Mouse (Mus musculus) stomach, embryonic 14.5 days (tissue): ENCODE data around the gene Rpf2. TPM values are rescaled to one million over a fixed set of nuclear protein-coding genes. Genes with fewer than 3 reads are reported as not detected.

Experiments
- ATAC-seq: fragments of 200-750 bp; cut with Nextera tagmentation; 2 replicates; pipeline ENCODE4 v1.8.0; 2017; ENCODE audit warnings: low read depth, moderate TSS enrichment; ENCODE audit not compliant: insufficient number of reproducible peaks, insufficient read depth, low FRiP score
- H3K27ac ChIP-seq: fragments of 300-500 bp; sonication (generic); 2 replicates; pipeline ENCODE4 v1.5.1; 2014; ENCODE audit warnings: mild to moderate bottlenecking, low read length, moderate library complexity, mixed read lengths
- H3K27me3 ChIP-seq: fragments of 300-500 bp; sonication (generic); 2 replicates; pipeline ENCODE4 v1.6.1; 2014; ENCODE audit warnings: low read length, control low read depth, mixed read lengths; ENCODE audit not compliant: control insufficient read depth, insufficient read depth
- H3K36me3 ChIP-seq: fragments of 300-500 bp; sonication (generic); 2 replicates; pipeline ENCODE4 v1.6.1; 2014; ENCODE audit warnings: mild to moderate bottlenecking, control low read depth, low read length, moderate library complexity, mixed read lengths; ENCODE audit not compliant: control insufficient read depth, insufficient read depth
- H3K4me1 ChIP-seq: fragments of 300-500 bp; sonication (generic); 2 replicates; pipeline ENCODE4 v1.6.1; 2014; ENCODE audit warnings: low read length, control low read depth, mixed read lengths; ENCODE audit not compliant: control insufficient read depth, insufficient read depth
- H3K4me2 ChIP-seq: fragments of 300-500 bp; sonication (generic); replicated peaks from 2 replicates; pipeline ENCODE4 v1.6.1; 2014; ENCODE audit warnings: low read depth, low read length, control low read depth
- H3K4me3 ChIP-seq: fragments of 300-500 bp; sonication (generic); 2 replicates; pipeline ENCODE4 v1.5.1; 2014; ENCODE audit warnings: low read depth, low read length, control low read depth
- H3K9ac ChIP-seq: fragments of 300-500 bp; sonication (generic); replicated peaks from 2 replicates; pipeline ENCODE4 v1.6.1; 2014; ENCODE audit warnings: low read depth, mild to moderate bottlenecking, control low read depth, low read length, moderate library complexity, mixed read lengths
- H3K9me3 ChIP-seq: fragments of 300-500 bp; sonication (generic); 2 replicates; pipeline ENCODE4 v1.6.1; 2016; ENCODE audit warnings: low read depth, low read length, control low read depth; ENCODE audit not compliant: control insufficient read depth
- WGBS: fragments of 180-500 bp; shearing (Covaris S2); extraction: QIAGEN DNeasy Blood & Tissue Kit; methylation state at CpG from one replicate; pipeline ENCODE4 v1.1.7; 2014; 5-methylcytosine and 5-hydroxymethylcytosine counted together
- polyA plus RNA-seq: library from polyadenylated mRNA; unstranded; fragments of >200 nt; fragmentation: Nextera tagmentation; extraction: Ambion mirVana; gene quantifications from 2 replicates; pipeline ENCODE4 v1.2.1, GENCODE M21; 2014

The Rpf2 gene
- polyA plus RNA-seq, 1 experiment from 2014 or later = 54.3 TPM

GRCm38 (mm10) chr10:40278317-40278716, 31.5 kb upstream of the Rpf2 start:
- no peak overlapping the region; the same call in 1 of the 2 replicates for H3K27ac ChIP-seq
- no peaks in the 10 kb centered on the region for H3K36me3 ChIP-seq
- H3K4me1 ChIP-seq = no peaks in the 10 kb centered on the region
- no peak overlapping the region for H3K4me2 ChIP-seq
- H3K9ac ChIP-seq = no peak overlapping the region
- WGBS = 57% methylated on average over 5 of the region's 5 CpGs
- H3K27me3 ChIP-seq = no peaks in the 10 kb centered on the region
- H3K4me3 ChIP-seq = no peak overlapping the region
- H3K9me3 ChIP-seq = no peaks in the 10 kb centered on the region
- no peak for ATAC-seq

GRCm38 (mm10) chr10:40275991-40276390, 29.2 kb upstream of the Rpf2 start:
- Histone ChIP-seq H3K27ac (no peak overlapping the region), H3K9me3 (no peaks in the 10 kb centered on the region), H3K4me1 (no peaks in the 10 kb centered on the region), H3K27me3 (no peaks in the 10 kb centered on the region), H3K4me2 (no peak overlapping the region), H3K36me3 (no peaks in the 10 kb centered on the region), H3K9ac (no peak overlapping the region), H3K4me3 (no peak overlapping the region)
- 69% methylated on average over 7 of the region's 7 CpGs for WGBS
- no peak for ATAC-seq

DNA sequence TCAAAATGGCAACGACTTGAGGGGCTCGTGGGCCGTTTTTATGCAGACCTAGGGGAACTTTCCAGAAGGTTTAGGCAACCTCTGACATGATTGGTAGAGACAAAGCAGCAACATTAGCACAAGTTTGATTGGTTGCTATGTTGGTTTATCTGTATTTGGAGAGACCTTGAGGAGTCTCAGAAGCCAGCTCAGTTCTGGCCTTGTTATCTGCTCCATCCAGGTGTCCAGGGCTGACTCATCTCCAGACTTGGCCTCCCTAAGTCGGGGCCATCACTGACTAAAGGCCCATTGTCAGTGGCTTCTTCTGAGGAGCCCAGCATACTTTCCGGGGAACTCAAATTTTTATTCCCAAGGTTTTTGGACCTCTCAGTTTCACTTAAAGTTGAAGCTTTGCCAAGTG, 27.1 kb upstream of the Rpf2 start:
- peak; percentile 42; the same call in 1 of the 2 replicates for ATAC-seq

GRCm38 (mm10) chr10:40271216-40271615, 24.4 kb upstream of the Rpf2 start:
- no peaks in the 10 kb centered on the region for H3K4me1 ChIP-seq
- no peaks in the 10 kb centered on the region for H3K9me3 ChIP-seq
- no peaks in the 10 kb centered on the region for H3K36me3 ChIP-seq
- H3K27ac ChIP-seq = no peak overlapping the region
- no peak overlapping the region for H3K9ac ChIP-seq
- H3K27me3 ChIP-seq = no peaks in the 10 kb centered on the region
- no peak overlapping the region for H3K4me3 ChIP-seq
- no peak overlapping the region for H3K4me2 ChIP-seq
- 93% methylated on average over 3 of the region's 3 CpGs for WGBS
- no peak for ATAC-seq

More for the DNA sequence above, 27.1 kb upstream of the Rpf2 start:
- no peak overlapping the region for H3K4me2 ChIP-seq
- H3K9ac ChIP-seq = no peak overlapping the region
- H3K27me3 ChIP-seq = no peaks in the 10 kb centered on the region
- no peaks in the 10 kb centered on the region for H3K36me3 ChIP-seq
- WGBS = 81% methylated on average over 5 of the region's 5 CpGs
- no peak overlapping the region for H3K4me3 ChIP-seq
- H3K9me3 ChIP-seq = no peaks in the 10 kb centered on the region
- no peaks in the 10 kb centered on the region for H3K4me1 ChIP-seq
- H3K27ac ChIP-seq = no peak overlapping the region

DNA sequence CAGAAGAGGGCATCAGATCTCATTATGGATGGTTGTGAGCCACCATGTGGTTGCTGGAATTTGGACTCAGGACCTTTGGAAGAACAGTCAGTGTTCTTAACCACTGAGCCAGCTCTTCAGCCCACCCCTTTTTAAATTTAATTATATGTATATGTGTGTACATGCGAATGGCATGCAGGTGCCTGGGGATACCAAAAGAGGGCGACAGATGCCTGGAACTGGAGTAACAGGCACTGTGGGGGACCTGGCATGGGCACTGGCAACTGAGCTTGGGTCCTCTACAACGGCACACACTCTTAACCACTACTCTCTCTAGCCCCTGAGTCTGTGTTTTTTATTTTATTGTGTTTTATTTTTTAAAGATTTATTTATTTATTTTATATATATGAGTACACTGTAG, 18.1 kb upstream of the Rpf2 start:
- Histone ChIP-seq H3K4me1 (no peaks in the 10 kb centered on the region), H3K9me3 (no peaks in the 10 kb centered on the region), H3K9ac (no peak overlapping the region), H3K4me3 (no peak overlapping the region), H3K4me2 (no peak overlapping the region), H3K36me3 (no peaks in the 10 kb centered on the region), H3K27ac (no peak overlapping the region), H3K27me3 (no peaks in the 10 kb centered on the region)
- 85% methylated on average over 3 of the region's 3 CpGs for WGBS
- ATAC-seq = no peak

DNA sequence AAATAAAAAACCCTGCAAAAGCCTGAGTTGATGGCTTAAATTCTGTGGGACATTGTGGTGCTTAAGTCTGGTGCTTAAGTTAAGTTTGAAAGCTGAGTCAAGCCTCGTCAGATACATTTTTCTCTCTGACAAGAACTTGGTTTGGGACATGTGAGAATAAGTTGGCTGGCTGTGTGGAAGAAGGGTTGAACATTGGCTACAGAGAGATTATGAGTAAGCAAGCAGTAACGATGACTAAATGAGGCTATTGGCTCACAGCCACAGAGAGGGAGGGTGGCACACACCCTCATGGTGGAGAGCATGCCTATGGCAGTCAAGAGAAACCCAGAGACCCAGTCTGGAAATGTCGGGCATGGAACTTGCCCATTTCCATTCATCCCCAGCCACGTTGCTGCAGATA, 16.9 kb upstream of the Rpf2 start:
- Histone ChIP-seq H3K27me3 (no peaks in the 10 kb centered on the region), H3K27ac (no peak overlapping the region), H3K9me3 (no peaks in the 10 kb centered on the region), H3K9ac (no peak overlapping the region), H3K4me3 (no peak overlapping the region), H3K36me3 (no peaks in the 10 kb centered on the region), H3K4me2 (no peak overlapping the region), H3K4me1 (no peaks in the 10 kb centered on the region)
- 84% methylated on average over 4 of the region's 4 CpGs for WGBS
- ATAC-seq = no peak

DNA sequence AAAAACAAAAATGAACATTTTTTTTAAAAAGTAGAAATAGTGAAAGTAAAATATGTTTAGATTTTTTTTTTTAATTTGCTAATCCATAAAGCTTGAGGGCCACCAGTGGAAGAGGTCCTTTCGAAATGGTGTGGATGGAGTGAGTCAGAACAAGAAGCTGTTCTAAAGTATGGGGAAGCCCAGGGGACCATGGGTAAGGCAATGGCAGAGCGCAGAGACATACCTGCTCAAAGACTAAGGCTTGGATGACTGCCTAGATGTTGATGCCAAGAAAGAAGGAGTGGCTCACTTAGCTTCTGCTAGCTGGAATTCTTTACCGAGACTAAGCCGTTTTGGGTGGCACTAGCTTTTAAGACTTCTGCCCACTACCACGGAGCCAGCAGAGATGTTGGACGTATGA, 15.4 kb upstream of the Rpf2 start:
- Histone ChIP-seq H3K27me3 (no peaks in the 10 kb centered on the region), H3K4me2 (no peak overlapping the region), H3K27ac (no peak overlapping the region), H3K36me3 (no peaks in the 10 kb centered on the region), H3K4me3 (no peak overlapping the region), H3K9me3 (no peaks in the 10 kb centered on the region), H3K4me1 (no peaks in the 10 kb centered on the region), H3K9ac (no peak overlapping the region)
- 83% methylated on average over 6 of the region's 6 CpGs for WGBS
- ATAC-seq = no peak

DNA sequence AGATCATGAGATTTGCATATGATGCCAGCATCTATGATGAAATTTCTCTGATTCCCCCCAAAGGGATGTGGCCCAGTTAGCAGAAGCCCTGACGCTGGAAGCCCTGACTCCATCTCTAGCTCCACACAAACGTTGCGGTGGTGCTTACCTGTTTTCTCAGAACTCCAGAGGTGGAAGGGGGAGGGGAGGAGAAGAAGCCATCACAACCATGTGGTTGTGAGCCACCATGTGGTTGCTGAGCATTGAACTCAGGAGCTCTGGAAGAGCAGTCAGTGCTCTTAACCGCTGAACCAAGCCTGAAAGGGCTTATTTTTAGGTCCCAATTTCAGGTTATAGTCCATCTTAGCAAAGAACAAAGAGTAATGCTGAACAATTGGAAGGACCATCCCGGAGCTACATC, 13.5 kb upstream of the Rpf2 start:
- no peak for ATAC-seq
- WGBS = 54% methylated on average over 5 of the region's 5 CpGs
- H3K36me3 ChIP-seq = no peaks in the 10 kb centered on the region

GRCm38 (mm10) chr10:40259542-40259941, 12.7 kb upstream of the Rpf2 start:
- no peaks in the 10 kb centered on the region for H3K36me3 ChIP-seq
- peaks cover 3% of the 10 kb centered on the region; the same call in 1 of the 2 replicates for H3K4me1 ChIP-seq
- H3K27me3 ChIP-seq = no peaks in the 10 kb centered on the region
- H3K4me2 ChIP-seq = no peak overlapping the region
- H3K27ac ChIP-seq = no peak overlapping the region
- 10% methylated on average over 8 of the region's 8 CpGs for WGBS
- no peak overlapping the region for H3K4me3 ChIP-seq
- H3K9me3 ChIP-seq = no peaks in the 10 kb centered on the region
- ATAC-seq = no peak
- no peak overlapping the region for H3K9ac ChIP-seq

More for the DNA sequence above, 13.5 kb upstream of the Rpf2 start:
- no peaks in the 10 kb centered on the region for H3K9me3 ChIP-seq
- H3K27ac ChIP-seq = no peak overlapping the region
- H3K9ac ChIP-seq = no peak overlapping the region
- H3K4me2 ChIP-seq = no peak overlapping the region
- H3K4me1 ChIP-seq = peaks cover 3% of the 10 kb centered on the region; the same call in 1 of the 2 replicates
- H3K27me3 ChIP-seq = no peaks in the 10 kb centered on the region
- no peak overlapping the region for H3K4me3 ChIP-seq
